Mouse (Mus musculus) fibroblast of lung, adult 2 months (primary cell): ENCODE measurements at regions not wholly inside any gene's neighbourhood (a gene's known extent, or its start where the extent isn't known, plus 50 kb on each side); places are given as distances from the start of the nearest gene placed in this dataset.

Experiments
- DNase-seq: peaks from one replicate; pipeline ENCODE4 v3.0.0-alpha.2; 2011; ENCODE audit warnings: low read depth

- no peak for DNase-seq
Measured at GRCm38 (mm10) chr10:43748300-43748699, 153.2 kb downstream of the Qrsl1 start.

GRCm38 (mm10) chr10:43749496-43750110 is 151.9 kb downstream of the Qrsl1 start:
- DNase-seq = no peak

- no peak for DNase-seq
Measured at GRCm38 (mm10) chr10:43750401-43750800, 151.1 kb downstream of the Qrsl1 start.

GRCm38 (mm10) chr10:43750854-43751253 is 150.7 kb downstream of the Qrsl1 start:
- DNase-seq = no peak

- no peak for DNase-seq
Measured at GRCm38 (mm10) chr10:43751881-43752675, 149.5 kb downstream of the Qrsl1 start.

- no peak for DNase-seq
Measured at GRCm38 (mm10) chr10:43756881-43757565, 144.5 kb downstream of the Qrsl1 start.

- DNase-seq = no peak
Measured at GRCm38 (mm10) chr10:43758124-43759025, 143.2 kb downstream of the Qrsl1 start.

- DNase-seq = no peak
Measured at GRCm38 (mm10) chr10:43759186-43759905, 142.2 kb downstream of the Qrsl1 start.

GRCm38 (mm10) chr10:43759906-43760281 is 141.7 kb downstream of the Qrsl1 start:
- no peak for DNase-seq

GRCm38 (mm10) chr10:43761979-43762570 is 139.5 kb downstream of the Qrsl1 start:
- DNase-seq = no peak

GRCm38 (mm10) chr10:43764581-43764980 is 137.0 kb downstream of the Qrsl1 start:
- DNase-seq = no peak

GRCm38 (mm10) chr10:43765275-43765674 is 136.3 kb downstream of the Qrsl1 start:
- DNase-seq = no peak

GRCm38 (mm10) chr10:43765829-43766486 is 135.6 kb downstream of the Qrsl1 start:
- no peak for DNase-seq

GRCm38 (mm10) chr10:43767961-43768726 is 133.4 kb downstream of the Qrsl1 start:
- no peak for DNase-seq

- DNase-seq = no peak
Measured at GRCm38 (mm10) chr10:43769026-43769425, 132.5 kb downstream of the Qrsl1 start.

- no peak for DNase-seq
Measured at GRCm38 (mm10) chr10:43775807-43776206, 125.7 kb downstream of the Qrsl1 start.

GRCm38 (mm10) chr10:43777612-43778600 is 123.6 kb downstream of the Qrsl1 start:
- peak; percentile 60 for DNase-seq

- DNase-seq = no peak
Measured at GRCm38 (mm10) chr10:43780571-43780970, 121.0 kb downstream of the Qrsl1 start.
